Mouse (Mus musculus) C3H10T1/2 (cell line): Measurements from ENCODE around the gene Gm10401. TPM values are rescaled to one million over a fixed set of nuclear protein-coding genes. Genes with fewer than 3 reads are reported as not detected.

Experiments used
- polyA plus RNA-seq, 2 experiments: library from polyadenylated mRNA; unstranded; fragments of >200 nt; fragmentation: generic; extraction: Trizol; gene quantifications; one replicate each; pipeline ENCODE4 v1.2.1; 2012; ENCODE audit warnings: missing spikeins in 2 of 2

The Gm10401 gene
- polyA plus RNA-seq: 10 to 100 TPM in 1 of 2 experiments, 1 to 10 TPM in 1; 4.7 to 13.3 TPM

DNA sequence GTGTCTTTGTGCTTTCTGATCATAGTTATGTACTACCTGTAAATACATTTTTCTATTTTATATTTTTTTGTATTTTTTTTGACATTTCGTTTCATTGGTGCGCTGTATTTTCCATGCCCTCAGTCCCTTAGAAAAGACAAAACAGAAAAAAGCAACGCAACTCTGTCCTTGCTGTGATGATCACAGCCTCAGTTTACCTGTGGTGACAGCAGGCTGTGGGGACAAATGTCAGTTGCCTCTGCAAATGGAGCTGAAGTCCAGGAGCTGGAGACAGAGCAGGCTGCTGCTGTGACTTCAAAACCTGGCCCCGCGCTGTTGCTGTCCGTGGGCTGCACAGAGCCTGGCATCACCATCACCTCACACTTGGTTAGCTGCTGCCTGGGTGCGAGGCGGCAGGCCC is at the start of gene Gm10401:
Gm10401 (minus strand) TSS at position 101 of the 400 bp plus-strand sequence.

DNA sequence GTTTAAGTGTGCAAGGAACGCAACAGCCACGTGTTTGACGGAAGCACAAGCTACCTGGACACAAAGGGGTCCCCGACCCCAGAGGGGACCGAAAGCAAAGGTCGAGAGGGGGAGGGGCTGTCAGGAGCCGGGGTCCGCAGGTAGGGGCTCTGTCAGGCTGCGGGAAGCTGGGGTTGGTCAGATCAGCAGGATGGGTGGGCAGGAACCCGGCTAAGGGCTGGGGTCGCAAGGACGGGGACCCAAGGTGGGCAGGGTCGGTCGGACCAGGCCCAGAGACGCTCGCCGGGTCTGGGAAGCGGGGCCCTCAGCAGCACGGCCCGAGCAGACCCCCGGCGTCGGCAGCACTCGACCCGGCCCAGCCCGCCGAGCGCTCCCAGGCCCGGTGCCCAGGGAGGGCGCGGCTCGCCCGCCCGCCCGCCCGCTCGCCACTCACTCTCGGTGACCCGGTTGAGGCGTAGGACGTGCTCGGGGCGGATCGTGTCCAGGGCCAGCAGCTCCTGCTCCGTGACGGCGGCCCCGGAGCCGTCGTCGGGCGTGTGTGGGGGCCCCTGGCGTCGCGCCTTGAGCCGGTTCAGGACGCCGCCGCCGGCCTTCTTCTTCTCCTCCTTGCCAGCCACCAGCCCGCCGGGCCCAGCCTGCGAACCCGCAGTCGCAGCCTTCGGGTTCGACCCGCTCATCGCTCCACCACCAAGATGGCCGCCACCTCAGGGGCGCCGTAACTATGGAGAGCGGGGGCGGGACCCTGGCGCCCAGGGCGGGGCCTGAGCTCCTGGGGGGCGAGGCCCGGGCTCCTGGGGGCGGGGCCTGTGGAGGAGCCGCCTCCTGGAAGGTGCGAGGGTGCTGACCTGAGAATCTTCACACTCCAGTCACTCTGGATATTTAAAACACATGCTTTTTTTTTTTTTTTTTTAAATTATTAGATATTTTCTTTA is 36.4 kb upstream of the Gm10401 start, which contains the start of gene Unc119b:
Unc119b (minus strand) TSS at position 742 of the 932 bp plus-strand sequence.

DNA sequence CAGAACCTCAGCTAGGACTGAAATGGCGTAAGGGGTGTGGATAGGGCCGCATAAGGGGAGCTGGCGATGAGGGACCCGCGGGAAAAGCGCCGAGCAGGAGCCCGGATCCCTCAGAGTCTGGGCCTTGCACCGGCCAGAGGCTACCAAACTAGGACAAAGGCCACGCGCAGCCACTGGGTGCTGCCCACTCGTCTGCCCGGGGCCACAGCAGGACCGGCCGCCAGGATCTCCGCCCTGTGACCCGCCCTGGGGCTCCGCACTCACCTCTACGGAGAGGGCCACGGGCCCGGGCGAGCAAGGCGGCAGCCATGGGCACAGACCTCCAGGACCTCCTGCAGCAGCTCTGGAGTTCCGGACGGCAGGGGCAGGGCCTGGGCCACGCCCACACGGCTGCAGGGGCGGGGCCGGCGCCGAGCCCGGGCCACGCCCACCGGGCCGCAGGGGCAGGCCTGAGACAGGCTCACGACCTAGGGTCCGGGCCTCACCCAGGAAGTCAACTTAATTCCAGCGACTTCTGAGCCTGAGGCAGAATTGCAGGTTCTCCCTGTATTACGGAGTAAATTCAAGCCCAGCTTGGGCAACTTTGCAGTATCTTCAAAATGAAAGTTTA is 21.0 kb upstream of the Gm10401 start, which contains the start of gene Acads:
Acads (minus strand) TSS at position 386 of the 610 bp plus-strand sequence.

Other genes with a start within 250 kb of the Gm10401 start
- gene 4930519G04Rik, start 244.6 kb downstream of the Gm10401 start, polyA plus RNA-seq: not detected
- gene Gm9936, start 239.6 kb downstream of the Gm10401 start, polyA plus RNA-seq: not detected
- 1 to 10 TPM in 1 of 2 experiments, under 1 TPM in 1; 0.15 to 7.8 TPM for gene Oasl2, start 201.4 kb downstream of the Gm10401 start, polyA plus RNA-seq
- under 1 TPM; 0.07 to 0.08 TPM for gene Oasl1, start 175.1 kb downstream of the Gm10401 start, polyA plus RNA-seq
- gene 2210016L21Rik, start 156.1 kb downstream of the Gm10401 start, polyA plus RNA-seq: 10 to 100 TPM; 17.2 to 33.9 TPM
- gene Hnf1a, start 127.2 kb downstream of the Gm10401 start, polyA plus RNA-seq: not detected
- 10 to 100 TPM in 1 of 2 experiments, 1 to 10 TPM in 1; 10.0 to 36.4 TPM for gene Sppl3, start 87.2 kb downstream of the Gm10401 start, polyA plus RNA-seq
- 10 to 100 TPM; 46.2 to 54.7 TPM for gene Acads, start 21.1 kb upstream of the Gm10401 start, polyA plus RNA-seq
- gene Unc119b, start 36.7 kb upstream of the Gm10401 start, polyA plus RNA-seq: 10 to 100 TPM; 13.3 to 33.6 TPM
- 10 to 100 TPM; 18.5 to 63.7 TPM for gene Mlec, start 59.9 kb upstream of the Gm10401 start, polyA plus RNA-seq
- under 1 TPM; 0.04 to 0.15 TPM for gene Cabp1, start 96.1 kb upstream of the Gm10401 start, polyA plus RNA-seq
- 100 to 1,000 TPM in 1 of 2 experiments, 10 to 100 TPM in 1; 79.2 to 180 TPM for gene Pop5, start 137.5 kb upstream of the Gm10401 start, polyA plus RNA-seq
- gene Rnf10, start 174.6 kb upstream of the Gm10401 start, polyA plus RNA-seq: 100 to 1,000 TPM in 1 of 2 experiments, 10 to 100 TPM in 1; 88.2 to 152 TPM
- 10 to 100 TPM; 11.0 to 18.1 TPM for gene Coq5, start 181.4 kb upstream of the Gm10401 start, polyA plus RNA-seq
- 100 to 1,000 TPM; 474 to 488 TPM for gene Dynll1, start 202.7 kb upstream of the Gm10401 start, polyA plus RNA-seq
- gene Srsf9, start 228.9 kb upstream of the Gm10401 start, polyA plus RNA-seq: 10 to 100 TPM; 49.7 to 75.2 TPM
- 10 to 100 TPM in 1 of 2 experiments, 1 to 10 TPM in 1; 3.9 to 12.6 TPM for gene Gatc, start 242.9 kb upstream of the Gm10401 start, polyA plus RNA-seq
- 10 to 100 TPM; 17.9 to 41.0 TPM for gene Triap1, start 242.9 kb upstream of the Gm10401 start, polyA plus RNA-seq